Mouse (Mus musculus): ENCODE results near the gene Pou1f1. TPM values are rescaled to one million over a fixed set of nuclear protein-coding genes. Genes with fewer than 3 reads are reported as not detected.

Pou1f1 gene
- total and polyA plus RNA-seq, 3 experiments = not detected

GRCm38 (mm10) chr16:65526695-65527094 is 6.4 kb downstream of the Pou1f1 start:
- Histone ChIP-seq H3K9me3 (replicated peaks; ENCODE audit: insufficient read depth, low read length) (no peaks in the 10 kb centered on the region), H3K4me3 (ENCODE audit: control insufficient read depth in 1 of 2, insufficient read depth in 1 of 2, low read depth in 2 of 2, low read length in 2 of 2) (no peak overlapping the region), H3K4me1 (ENCODE audit: control insufficient read depth in 1 of 2, insufficient read depth in 2 of 2, low read length in 2 of 2) (no peaks in the 10 kb centered on the region), H3K9ac (ENCODE audit: control insufficient read depth, low read depth, low read length, poor library complexity, severe bottlenecking) (no peak overlapping the region), H3K27ac (ENCODE audit: control insufficient read depth, low read depth, low read length) (no peak overlapping the region), H3K36me3 (ENCODE audit: control insufficient read depth in 1 of 2, insufficient read depth in 2 of 2, low read length in 2 of 2) (no peaks in the 10 kb centered on the region), H3K79me2 (ENCODE audit: control insufficient read depth, insufficient read depth, low read length, poor library complexity) (no peaks in the 10 kb centered on the region), H3K27me3 (ENCODE audit: control insufficient read depth in 1 of 2, insufficient read depth in 2 of 2, low read length in 2 of 2) (peaks cover 0 to 1% of the 10 kb centered on the region in 2 experiments; a peak in 2 of 4 replicates)
- TF ChIP-seq MXI1 (IDR thresholded peaks at IDR 0.05; ENCODE audit: low read depth, low read length) (no peak), RAD21 (IDR thresholded peaks at IDR 0.05; ENCODE audit: low read depth, low read length) (no peak), POLR2A (IDR thresholded peaks at IDR 0.05; ENCODE audit: control insufficient read depth in 1 of 2, insufficient read depth in 1 of 2, low read depth in 1 of 2, low read length in 2 of 2, poor library complexity in 1 of 2) (no peak), GATA1 (IDR thresholded peaks at IDR 0.05; ENCODE audit: low read depth, low read length) (no peak), MYB (IDR thresholded peaks at IDR 0.05; ENCODE audit: low read depth, low read length) (no peak), BHLHE40 (IDR thresholded peaks at IDR 0.05; ENCODE audit: borderline replicate concordance, low read depth, low read length) (no peak), MAZ (IDR thresholded peaks at IDR 0.05; ENCODE audit: low read depth, low read length) (no peak), CTCF (IDR thresholded peaks at IDR 0.05 in 2 of 3, conservative IDR thresholded peaks at IDR 0.05 in 1 of 3; ENCODE audit: control insufficient read depth in 1 of 3, insufficient read depth in 1 of 3, low read depth in 2 of 3, low read length in 3 of 3, poor library complexity in 1 of 3, severe bottlenecking in 1 of 3) (no peak), CHD1 (IDR thresholded peaks at IDR 0.05; ENCODE audit: low read depth, low read length) (no peak), TAL1 (IDR thresholded peaks at IDR 0.05; ENCODE audit: low read length) (no peak), GABPA (IDR thresholded peaks at IDR 0.05; ENCODE audit: low read depth, low read length) (no peak), ZC3H11A (IDR thresholded peaks at IDR 0.05; ENCODE audit: low read depth, low read length) (no peak), ZNF384 (IDR thresholded peaks at IDR 0.05; ENCODE audit: low read depth, low read length) (no peak), TCF12 (IDR thresholded peaks at IDR 0.05; ENCODE audit: low read depth, low read length) (no peak), NRF1 (IDR thresholded peaks at IDR 0.05; ENCODE audit: insufficient read depth, low read depth, low read length, poor library complexity, severe bottlenecking) (no peak), CHD2 (IDR thresholded peaks at IDR 0.05; ENCODE audit: low read length) (no peak), SMC3 (IDR thresholded peaks at IDR 0.05; ENCODE audit: low read depth, low read length) (no peak), MEF2A (IDR thresholded peaks at IDR 0.05; ENCODE audit: extremely low read depth, insufficient replicate concordance, low read depth, low read length, poor library complexity, severe bottlenecking) (no peak), NELFE (IDR thresholded peaks at IDR 0.05; ENCODE audit: low read depth, low read length) (no peak), MAX (IDR thresholded peaks at IDR 0.05; ENCODE audit: low read length) (no peak)
- DNase-seq (ENCODE audit: low read depth, low spot score) = no peak

GRCm38 (mm10) chr16:65529589-65529988 is 9.3 kb downstream of the Pou1f1 start:
- Histone ChIP-seq H3K4me3 (ENCODE audit: control insufficient read depth in 1 of 2, insufficient read depth in 1 of 2, low read depth in 2 of 2, low read length in 2 of 2) (no peak overlapping the region), H3K79me2 (ENCODE audit: control insufficient read depth, insufficient read depth, low read length, poor library complexity) (no peaks in the 10 kb centered on the region), H3K9ac (ENCODE audit: control insufficient read depth, low read depth, low read length, poor library complexity, severe bottlenecking) (no peak overlapping the region), H3K27me3 (ENCODE audit: control insufficient read depth in 1 of 2, insufficient read depth in 2 of 2, low read length in 2 of 2) (peaks cover 0 to 1% of the 10 kb centered on the region in 2 experiments; a peak in 2 of 4 replicates), H3K36me3 (ENCODE audit: control insufficient read depth in 1 of 2, insufficient read depth in 2 of 2, low read length in 2 of 2) (no peaks in the 10 kb centered on the region), H3K4me1 (ENCODE audit: control insufficient read depth in 1 of 2, insufficient read depth in 2 of 2, low read length in 2 of 2) (no peaks in the 10 kb centered on the region), H3K27ac (ENCODE audit: control insufficient read depth, low read depth, low read length) (no peak overlapping the region), H3K9me3 (replicated peaks; ENCODE audit: insufficient read depth, low read length) (no peaks in the 10 kb centered on the region)
- no peak for TF ChIP-seq TAL1 (IDR thresholded peaks at IDR 0.05; ENCODE audit: low read length)
- no peak for TF ChIP-seq CHD2 (IDR thresholded peaks at IDR 0.05; ENCODE audit: low read length)
- no peak for TF ChIP-seq RCOR1 (IDR thresholded peaks at IDR 0.05; ENCODE audit: low read depth, low read length)
- TF ChIP-seq MXI1 (IDR thresholded peaks at IDR 0.05; ENCODE audit: low read depth, low read length) = no peak
- no peak for TF ChIP-seq MEF2A (IDR thresholded peaks at IDR 0.05; ENCODE audit: extremely low read depth, insufficient replicate concordance, low read depth, low read length, poor library complexity, severe bottlenecking)
- no peak for TF ChIP-seq ZMIZ1 (IDR thresholded peaks at IDR 0.05; ENCODE audit: low read depth, low read length)
- TF ChIP-seq POLR2AphosphoS5 (IDR thresholded peaks at IDR 0.05; ENCODE audit: borderline replicate concordance, low read depth, low read length) = no peak
- TF ChIP-seq USF1 (IDR thresholded peaks at IDR 0.05; ENCODE audit: low read depth, low read length) = no peak
- no peak for TF ChIP-seq EP300 (IDR thresholded peaks at IDR 0.05; ENCODE audit: low read depth in 1 of 2, low read length in 2 of 2)
- no peak for DNase-seq (ENCODE audit: low read depth, low spot score)
